Mouse (Mus musculus) G1E (cell line): Measurements from ENCODE around the gene Prtn3.

Experiments used
- CTCF ChIP-seq: IDR thresholded peaks from 2 replicates; pipeline ENCODE4 v1.5.1; 2012; ENCODE audit warnings: low read depth, low read length, inconsistent platforms, mixed read lengths
- GATA1 ChIP-seq: IDR thresholded peaks from 2 replicates; pipeline ENCODE4 v1.6.1; 2012; ENCODE audit warnings: borderline replicate concordance, low read length, inconsistent platforms, mixed read lengths
- GATA2 ChIP-seq: IDR thresholded peaks from 2 replicates; pipeline ENCODE4 v1.6.1; 2012; ENCODE audit warnings: low read depth, low read length, inconsistent platforms, borderline replicate concordance
- POLR2AphosphoS5 ChIP-seq: IDR thresholded peaks from 2 replicates; pipeline ENCODE4 v1.6.1; 2012; ENCODE audit warnings: low read depth, low read length, inconsistent platforms; ENCODE audit not compliant: insufficient replicate concordance
- TAL1 ChIP-seq: conservative IDR thresholded peaks from 2 replicates; pipeline ENCODE4 v1.6.1; 2012; ENCODE audit warnings: low read depth, low read length, inconsistent platforms, mixed read lengths

DNA sequence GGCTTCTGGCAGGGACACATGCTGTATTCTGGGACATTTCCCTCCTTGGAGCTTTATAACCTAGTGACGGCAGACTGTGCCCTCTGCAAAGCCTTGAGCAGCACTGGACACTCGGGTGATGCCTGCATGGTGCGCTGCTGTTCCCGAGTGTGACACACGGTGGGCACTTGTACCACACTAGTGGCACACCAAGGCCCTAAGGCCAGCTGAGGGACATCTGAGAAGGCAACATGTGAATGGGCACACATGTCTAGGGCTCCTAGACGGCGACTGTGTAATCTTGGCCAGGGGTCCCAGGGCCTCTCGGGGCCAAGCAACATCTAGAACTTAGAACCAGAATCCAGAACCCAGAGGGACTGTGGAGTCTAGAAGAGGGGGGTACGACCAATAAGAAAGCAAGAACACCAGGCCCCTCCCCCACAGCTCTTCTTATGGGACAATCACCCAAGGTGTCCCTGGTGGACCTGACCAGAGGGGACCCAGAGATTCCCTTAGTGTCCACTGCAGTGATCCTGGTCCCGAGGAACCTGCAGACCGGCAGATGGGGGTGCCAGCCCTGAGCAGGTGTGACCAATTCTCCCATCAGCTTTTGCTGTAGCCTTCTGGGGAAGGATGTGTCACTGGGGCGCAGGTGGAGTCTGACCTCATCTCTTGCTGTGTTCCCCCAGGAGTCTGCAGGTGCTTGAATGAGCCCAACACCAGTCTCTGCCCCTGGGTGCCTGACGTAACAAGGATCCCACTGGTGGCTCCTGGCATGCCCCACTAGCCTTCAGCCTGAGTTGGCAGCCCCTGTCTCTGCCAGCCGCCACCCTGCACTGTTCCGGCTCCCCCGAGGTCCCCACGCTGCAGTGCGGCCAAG, 55.9 kb downstream of the Prtn3 start:
- TF ChIP-seq CTCF: no peak
- no peak for TF ChIP-seq GATA1
- no peak for TF ChIP-seq TAL1
- TF ChIP-seq GATA2: no peak
- TF ChIP-seq POLR2AphosphoS5: no peak
